Mouse (Mus musculus) liver, postnatal 0 days (tissue): ENCODE data around the gene Daxx.

ENCODE experiments used
- CTCF ChIP-seq: sonication (generic); IDR thresholded peaks from 2 replicates; pipeline ENCODE4 v1.5.1; 2016; ENCODE audit warnings: antibody characterized with exemption, low read depth
- EP300 ChIP-seq: IDR thresholded peaks from 2 replicates; pipeline ENCODE4 v1.6.1; 2016; ENCODE audit warnings: antibody characterized with exemption, low read depth, mild to moderate bottlenecking

DNA sequence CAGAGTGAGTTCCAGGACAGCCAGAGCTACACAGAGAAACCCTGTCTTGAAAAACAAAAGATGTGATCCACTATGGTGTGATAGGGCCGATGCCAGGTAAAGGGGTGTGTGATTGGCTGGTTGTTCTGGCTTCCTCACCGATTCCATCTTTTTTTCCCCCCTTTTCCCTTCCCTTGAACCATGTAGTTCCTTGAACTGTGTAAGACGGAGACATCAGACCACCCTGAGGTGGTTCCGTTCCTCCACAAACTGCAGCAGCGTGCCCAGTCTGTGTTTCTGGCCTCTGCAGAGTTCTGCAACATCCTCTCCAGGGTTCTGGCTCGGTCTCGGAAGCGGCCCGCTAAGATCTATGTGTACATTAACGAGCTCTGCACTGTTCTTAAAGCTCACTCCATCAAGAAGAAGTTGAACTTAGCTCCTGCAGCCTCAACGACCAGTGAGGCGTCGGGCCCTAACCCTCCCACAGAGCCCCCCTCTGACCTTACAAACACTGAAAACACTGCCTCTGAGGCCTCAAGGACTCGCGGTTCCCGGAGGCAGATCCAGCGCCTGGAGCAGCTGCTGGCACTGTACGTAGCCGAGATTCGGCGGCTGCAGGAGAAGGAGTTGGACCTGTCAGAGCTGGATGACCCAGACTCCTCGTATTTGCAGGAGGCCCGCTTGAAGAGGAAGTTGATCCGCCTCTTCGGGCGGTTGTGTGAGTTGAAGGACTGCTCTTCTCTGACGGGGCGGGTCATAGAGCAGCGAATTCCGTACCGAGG lies 2.0 kb downstream of the Daxx start:
- TF ChIP-seq CTCF (no peak), EP300 (no peak)
